Mouse (Mus musculus) small intestine, adult 2 months (tissue): ENCODE data around the gene Fkbp14.

Source experiments
- CTCF ChIP-seq: fragments of 200-500 bp; IDR thresholded peaks from 2 replicates; pipeline ENCODE4 v1.5.1; 2012; ENCODE audit warnings: low read depth, mild to moderate bottlenecking, control low read depth, inconsistent platforms, low read length, moderate library complexity, mixed read lengths; ENCODE audit not compliant: insufficient replicate concordance, insufficient read length; ENCODE audit errors: extremely low read depth
- POLR2A ChIP-seq: fragments of 200-500 bp; IDR thresholded peaks from 2 replicates; pipeline ENCODE4 v1.6.1; 2012; ENCODE audit warnings: low read depth, mild to moderate bottlenecking, control low read depth, inconsistent platforms, low read length, moderate library complexity

DNA sequence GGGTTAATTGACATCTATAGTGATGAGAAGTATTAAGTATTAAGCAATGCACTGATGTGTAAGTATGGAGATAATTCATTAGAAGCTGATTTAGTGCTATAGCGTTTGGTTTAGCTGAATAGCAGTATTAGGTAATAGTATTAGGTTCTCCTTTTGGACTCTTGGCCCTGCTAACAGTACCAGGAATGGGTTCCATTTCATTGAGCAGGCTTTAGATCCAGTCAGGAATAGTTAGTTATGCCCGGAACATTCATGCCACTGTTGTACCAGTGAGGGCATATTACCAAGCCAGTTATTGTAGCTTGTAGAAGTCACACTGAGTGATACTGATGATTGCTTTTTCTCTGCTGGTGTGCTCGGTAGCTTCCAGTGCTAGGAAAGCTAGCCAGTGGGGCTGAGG, 603 bp upstream of the Fkbp14 start:
- TF ChIP-seq CTCF (no peak), POLR2A (no peak)
